Mouse (Mus musculus) hindbrain, embryonic 15.5 days (tissue): ENCODE measurements around the gene Cfap54. TPM values are rescaled to one million over a fixed set of nuclear protein-coding genes. Genes with fewer than 3 reads are reported as not detected.
A peak's percentile ranks its signal among the peaks of the same experiment; 100 is the strongest.

Experiments
- ATAC-seq: fragments of 200-750 bp; cut with Nextera tagmentation; 2 replicates; pipeline ENCODE4 v1.8.0; 2017; ENCODE audit warnings: low read depth, moderate number of reproducible peaks, moderate TSS enrichment; ENCODE audit not compliant: low FRiP score
- H3K27ac ChIP-seq: fragments of 300-500 bp; sonication (generic); replicated peaks from 2 replicates; pipeline ENCODE4 v1.5.1; 2015; ENCODE audit warnings: mild to moderate bottlenecking, inconsistent platforms
- H3K27me3 ChIP-seq: fragments of 300-500 bp; sonication (generic); 2 replicates; pipeline ENCODE4 v1.6.1; 2015; ENCODE audit warnings: control low read depth, inconsistent platforms
- H3K36me3 ChIP-seq: fragments of 300-500 bp; sonication (generic); 2 replicates; pipeline ENCODE4 v1.6.1; 2015; ENCODE audit warnings: control low read depth, inconsistent platforms
- H3K4me1 ChIP-seq: fragments of 300-500 bp; sonication (generic); replicated peaks from 2 replicates; pipeline ENCODE4 v1.6.1; 2015; ENCODE audit warnings: control low read depth, inconsistent platforms
- H3K4me2 ChIP-seq: fragments of 300-500 bp; sonication (generic); 2 replicates; pipeline ENCODE4 v1.6.1; 2015; ENCODE audit warnings: moderate library complexity, mild to moderate bottlenecking, inconsistent platforms
- H3K4me3 ChIP-seq: fragments of 300-500 bp; sonication (generic); 2 replicates; pipeline ENCODE4 v1.5.1; 2015; ENCODE audit warnings: mild to moderate bottlenecking, inconsistent platforms
- H3K9ac ChIP-seq: fragments of 300-500 bp; sonication (generic); 2 replicates; pipeline ENCODE4 v1.6.1; 2015; ENCODE audit warnings: inconsistent platforms
- H3K9me3 ChIP-seq: fragments of 300-500 bp; sonication (generic); 2 replicates; pipeline ENCODE4 v1.6.1; 2016; ENCODE audit warnings: control low read depth, inconsistent platforms
- WGBS: fragments of 180-500 bp; shearing (Covaris S2); methylation state at CpG from one replicate; pipeline ENCODE4 v1.1.7; 2015; 5-methylcytosine and 5-hydroxymethylcytosine counted together
- polyA plus RNA-seq: library from polyadenylated mRNA; unstranded; fragments of >200 nt; fragmentation: Nextera tagmentation; extraction: Ambion mirVana; gene quantifications from 2 replicates; pipeline ENCODE4 v1.2.1, GENCODE M21; 2015

Cfap54 gene
- polyA plus RNA-seq, 1 experiment from 2014 or later: 3.3 TPM

- H3K4me2 ChIP-seq: no peak overlapping the region
- no peaks in the 10 kb centered on the region for H3K36me3 ChIP-seq
- no peak for ATAC-seq
- H3K27me3 ChIP-seq: no peaks in the 10 kb centered on the region
- H3K9ac ChIP-seq: no peak overlapping the region
- no peak overlapping the region for H3K27ac ChIP-seq
- WGBS: 90% methylated on average over 1 of the region's 1 CpGs
- no peaks in the 10 kb centered on the region for H3K4me1 ChIP-seq
- no peaks in the 10 kb centered on the region for H3K9me3 ChIP-seq
- no peak overlapping the region for H3K4me3 ChIP-seq
Measured at GRCm38 (mm10) chr10:92918551-92918950, 162.9 kb downstream of the Cfap54 start.

- H3K4me2 ChIP-seq: no peak overlapping the region
- H3K4me1 ChIP-seq: no peaks in the 10 kb centered on the region
- no peak for ATAC-seq
- no peak overlapping the region for H3K9ac ChIP-seq
- H3K9me3 ChIP-seq: no peaks in the 10 kb centered on the region
- WGBS: 40% methylated on average over 6 of the region's 6 CpGs
- no peak overlapping the region for H3K27ac ChIP-seq
- H3K4me3 ChIP-seq: no peak overlapping the region
- H3K36me3 ChIP-seq: no peaks in the 10 kb centered on the region
- H3K27me3 ChIP-seq: no peaks in the 10 kb centered on the region
Measured at GRCm38 (mm10) chr10:92907246-92907645, 174.2 kb downstream of the Cfap54 start.

- ATAC-seq: no peak
- 84% methylated on average over 6 of the region's 6 CpGs for WGBS
- Histone ChIP-seq H3K4me1 (no peaks in the 10 kb centered on the region), H3K9me3 (no peaks in the 10 kb centered on the region), H3K4me3 (no peak overlapping the region), H3K27me3 (no peaks in the 10 kb centered on the region), H3K4me2 (no peak overlapping the region), H3K27ac (no peak overlapping the region), H3K36me3 (no peaks in the 10 kb centered on the region), H3K9ac (no peak overlapping the region)
Measured at GRCm38 (mm10) chr10:92888466-92888865, 193.0 kb downstream of the Cfap54 start.

GRCm38 (mm10) chr10:92878000-92878399, 203.4 kb downstream of the Cfap54 start:
- Histone ChIP-seq H3K4me1 (no peaks in the 10 kb centered on the region), H3K36me3 (no peaks in the 10 kb centered on the region), H3K9ac (no peak overlapping the region), H3K27ac (no peak overlapping the region), H3K9me3 (no peaks in the 10 kb centered on the region), H3K27me3 (no peaks in the 10 kb centered on the region), H3K4me3 (no peak overlapping the region), H3K4me2 (no peak overlapping the region)
- WGBS: 90% methylated on average over 3 of the region's 3 CpGs
- ATAC-seq: no peak

- Histone ChIP-seq H3K36me3 (no peaks in the 10 kb centered on the region), H3K4me1 (no peaks in the 10 kb centered on the region), H3K27me3 (no peaks in the 10 kb centered on the region), H3K4me3 (no peak overlapping the region), H3K4me2 (no peak overlapping the region), H3K27ac (no peak overlapping the region), H3K9me3 (no peaks in the 10 kb centered on the region), H3K9ac (no peak overlapping the region)
- WGBS: 90% methylated on average over 9 of the region's 9 CpGs
- ATAC-seq: no peak
Measured at GRCm38 (mm10) chr10:92840980-92841379, 240.4 kb downstream of the Cfap54 start.

GRCm38 (mm10) chr10:92837572-92837971, 243.8 kb downstream of the Cfap54 start:
- no peaks in the 10 kb centered on the region for H3K9me3 ChIP-seq
- H3K9ac ChIP-seq: no peak overlapping the region
- no peaks in the 10 kb centered on the region for H3K27me3 ChIP-seq
- H3K4me1 ChIP-seq: no peaks in the 10 kb centered on the region
- no peaks in the 10 kb centered on the region for H3K36me3 ChIP-seq
- no peak overlapping the region for H3K4me3 ChIP-seq
- no peak overlapping the region for H3K4me2 ChIP-seq
- ATAC-seq: peak; percentile 88
- no peak overlapping the region for H3K27ac ChIP-seq
- 22% methylated on average over 5 of the region's 5 CpGs for WGBS

GRCm38 (mm10) chr10:92837045-92837444, 244.4 kb downstream of the Cfap54 start:
- Histone ChIP-seq H3K4me3 (no peak overlapping the region), H3K27me3 (no peaks in the 10 kb centered on the region), H3K9me3 (no peaks in the 10 kb centered on the region), H3K4me2 (no peak overlapping the region), H3K27ac (no peak overlapping the region), H3K4me1 (no peaks in the 10 kb centered on the region), H3K36me3 (no peaks in the 10 kb centered on the region), H3K9ac (no peak overlapping the region)
- no peak for ATAC-seq
- WGBS: 60% methylated on average over 2 of the region's 2 CpGs

GRCm38 (mm10) chr10:92821499-92821898, 259.9 kb downstream of the Cfap54 start:
- H3K9ac ChIP-seq: no peak overlapping the region
- WGBS: 91% methylated on average over 4 of the region's 4 CpGs
- no peak overlapping the region for H3K4me2 ChIP-seq
- no peaks in the 10 kb centered on the region for H3K4me1 ChIP-seq
- H3K4me3 ChIP-seq: no peak overlapping the region
- no peaks in the 10 kb centered on the region for H3K9me3 ChIP-seq
- H3K27me3 ChIP-seq: no peaks in the 10 kb centered on the region
- no peak for ATAC-seq
- H3K27ac ChIP-seq: no peak overlapping the region
- H3K36me3 ChIP-seq: no peaks in the 10 kb centered on the region

GRCm38 (mm10) chr10:92818190-92818589, 263.2 kb downstream of the Cfap54 start:
- H3K9ac ChIP-seq: no peak overlapping the region
- WGBS: 38% methylated on average over 5 of the region's 5 CpGs
- H3K27me3 ChIP-seq: no peaks in the 10 kb centered on the region
- H3K36me3 ChIP-seq: no peaks in the 10 kb centered on the region
- H3K9me3 ChIP-seq: no peaks in the 10 kb centered on the region
- no peak for ATAC-seq
- H3K27ac ChIP-seq: no peak overlapping the region
- no peak overlapping the region for H3K4me2 ChIP-seq
- no peak overlapping the region for H3K4me3 ChIP-seq
- H3K4me1 ChIP-seq: no peaks in the 10 kb centered on the region

- H3K27me3 ChIP-seq: no peaks in the 10 kb centered on the region
- no peak overlapping the region for H3K27ac ChIP-seq
- no peaks in the 10 kb centered on the region for H3K36me3 ChIP-seq
- ATAC-seq: no peak
- no peak overlapping the region for H3K9ac ChIP-seq
- no peak overlapping the region for H3K4me3 ChIP-seq
- no peak overlapping the region for H3K4me2 ChIP-seq
- H3K4me1 ChIP-seq: no peaks in the 10 kb centered on the region
- no peaks in the 10 kb centered on the region for H3K9me3 ChIP-seq
- 77% methylated on average over 5 of the region's 5 CpGs for WGBS
Measured at GRCm38 (mm10) chr10:92816903-92817302, 264.5 kb downstream of the Cfap54 start.

GRCm38 (mm10) chr10:92810894-92811293, 270.5 kb downstream of the Cfap54 start:
- H3K9me3 ChIP-seq: no peaks in the 10 kb centered on the region
- no peak overlapping the region for H3K9ac ChIP-seq
- no peak for ATAC-seq
- no peak overlapping the region for H3K27ac ChIP-seq
- no peaks in the 10 kb centered on the region for H3K4me1 ChIP-seq
- H3K4me3 ChIP-seq: no peak overlapping the region
- no peaks in the 10 kb centered on the region for H3K27me3 ChIP-seq
- no peak overlapping the region for H3K4me2 ChIP-seq
- 92% methylated on average over 9 of the region's 9 CpGs for WGBS
- H3K36me3 ChIP-seq: no peaks in the 10 kb centered on the region

- Histone ChIP-seq H3K4me2 (no peak overlapping the region), H3K9ac (no peak overlapping the region), H3K27me3 (no peaks in the 10 kb centered on the region), H3K27ac (no peak overlapping the region), H3K9me3 (no peaks in the 10 kb centered on the region), H3K4me3 (no peak overlapping the region), H3K4me1 (peaks cover 16% of the 10 kb centered on the region; the same call in 1 of the 2 replicates), H3K36me3 (no peaks in the 10 kb centered on the region)
- ATAC-seq: no peak
- WGBS: 23% methylated on average over 10 of the region's 10 CpGs
Measured at GRCm38 (mm10) chr10:92791908-92792307, 289.5 kb downstream of the Cfap54 start.

GRCm38 (mm10) chr10:92791531-92791900, 289.9 kb downstream of the Cfap54 start:
- Histone ChIP-seq H3K4me1 (peaks cover 16% of the 10 kb centered on the region; the same call in 1 of the 2 replicates), H3K36me3 (no peaks in the 10 kb centered on the region), H3K4me3 (no peak overlapping the region), H3K27me3 (no peaks in the 10 kb centered on the region), H3K9ac (no peak overlapping the region), H3K9me3 (no peaks in the 10 kb centered on the region), H3K4me2 (no peak overlapping the region), H3K27ac (no peak overlapping the region)
- no peak for ATAC-seq
- 13% methylated on average over 9 of the region's 9 CpGs for WGBS
